Mouse (Mus musculus): Measurements from ENCODE around the gene Jak3.

GRCm38 (mm10) chr8:71682832-71683231 lies 6.7 kb downstream of the Jak3 start:
- TF ChIP-seq CTCF (IDR thresholded peaks at IDR 0.05; ENCODE audit: borderline replicate concordance, extremely low read depth, insufficient read depth, insufficient read length) (no peak), POLR2A (IDR thresholded peaks at IDR 0.05; ENCODE audit: borderline replicate concordance, extremely low read depth, insufficient read depth, insufficient read length, poor library complexity, severe bottlenecking) (no peak)

All from brain, embryonic 14.5 days (tissue).